Mouse (Mus musculus): Measurements from ENCODE around the gene Tdrd9.

Gene Tdrd9

GRCm38 (mm10) chr12:111971231-111971686, at the start of gene Tdrd9:
Gene Tdrd9 (plus strand): TSS chr12:111971559.
- no peak for DNase-seq (ENCODE audit: low spot score in 2 of 2)

- DNase-seq (ENCODE audit: low spot score in 2 of 2), result no peak
Observed at GRCm38 (mm10) chr12:111923117-111923516, 48.2 kb upstream of the Tdrd9 start.

GRCm38 (mm10) chr12:111927338-111927737, 44.0 kb upstream of the Tdrd9 start:
- DNase-seq (ENCODE audit: low spot score in 2 of 2), result no peak

- no peak for DNase-seq (ENCODE audit: low spot score in 2 of 2)
Observed at GRCm38 (mm10) chr12:111928411-111928966, 42.9 kb upstream of the Tdrd9 start.

- no peak for DNase-seq (ENCODE audit: low spot score in 2 of 2)
Observed at GRCm38 (mm10) chr12:111931411-111932025, 39.8 kb upstream of the Tdrd9 start.

GRCm38 (mm10) chr12:111932513-111932912, 38.8 kb upstream of the Tdrd9 start:
- no peak for DNase-seq (ENCODE audit: low spot score in 2 of 2)

- DNase-seq (ENCODE audit: low spot score in 2 of 2), result peak in 1 of 2 experiments; percentile 19
Observed at GRCm38 (mm10) chr12:111933032-111933704, 38.2 kb upstream of the Tdrd9 start.

GRCm38 (mm10) chr12:111933971-111934370, 37.4 kb upstream of the Tdrd9 start:
- no peak for DNase-seq (ENCODE audit: low spot score in 2 of 2)

GRCm38 (mm10) chr12:111936706-111937550, 34.4 kb upstream of the Tdrd9 start:
- DNase-seq (ENCODE audit: low spot score in 2 of 2), result no peak

GRCm38 (mm10) chr12:111938623-111939177, 32.7 kb upstream of the Tdrd9 start:
- no peak for DNase-seq (ENCODE audit: low spot score in 2 of 2)

GRCm38 (mm10) chr12:111943421-111944064, 27.8 kb upstream of the Tdrd9 start:
- no peak for DNase-seq (ENCODE audit: low spot score in 2 of 2)

GRCm38 (mm10) chr12:111944065-111944987, 27.0 kb upstream of the Tdrd9 start:
- DNase-seq (ENCODE audit: low spot score in 2 of 2), result peak; percentile 19 to 32

- DNase-seq (ENCODE audit: low spot score in 2 of 2), result no peak
Observed at GRCm38 (mm10) chr12:111945115-111945514, 26.2 kb upstream of the Tdrd9 start.

- DNase-seq (ENCODE audit: low spot score in 2 of 2), result peak; percentile 15 to 20
Observed at GRCm38 (mm10) chr12:111945765-111946655, 25.3 kb upstream of the Tdrd9 start.

GRCm38 (mm10) chr12:111946716-111947115, 24.6 kb upstream of the Tdrd9 start:
- peak; percentile 45 to 76 for DNase-seq (ENCODE audit: low spot score in 2 of 2)

- DNase-seq (ENCODE audit: low spot score in 2 of 2), result no peak
Observed at GRCm38 (mm10) chr12:111950486-111950885, 20.9 kb upstream of the Tdrd9 start.

GRCm38 (mm10) chr12:111951701-111952100, 19.7 kb upstream of the Tdrd9 start:
- DNase-seq (ENCODE audit: low spot score in 2 of 2), result no peak

GRCm38 (mm10) chr12:111956173-111956572, 15.2 kb upstream of the Tdrd9 start:
- no peak for DNase-seq (ENCODE audit: low spot score in 2 of 2)
